Mouse (Mus musculus) kidney, postnatal 36 days (tissue): ENCODE results near the gene C1ql3.

ENCODE experiments used
- DNase-seq, 2 experiments: peaks; one replicate each; pipeline ENCODE4 v3.0.0; 2021 to 2022; ENCODE audit warnings: mixed read lengths in 2 of 2

C1ql3 gene

GRCm38 (mm10) chr2:13011472-13011871, at the start of gene C1ql3:
C1ql3 (minus strand) TSS chr2:13011806.
- peak in 1 of 2 experiments; percentile 6 for DNase-seq

DNA sequence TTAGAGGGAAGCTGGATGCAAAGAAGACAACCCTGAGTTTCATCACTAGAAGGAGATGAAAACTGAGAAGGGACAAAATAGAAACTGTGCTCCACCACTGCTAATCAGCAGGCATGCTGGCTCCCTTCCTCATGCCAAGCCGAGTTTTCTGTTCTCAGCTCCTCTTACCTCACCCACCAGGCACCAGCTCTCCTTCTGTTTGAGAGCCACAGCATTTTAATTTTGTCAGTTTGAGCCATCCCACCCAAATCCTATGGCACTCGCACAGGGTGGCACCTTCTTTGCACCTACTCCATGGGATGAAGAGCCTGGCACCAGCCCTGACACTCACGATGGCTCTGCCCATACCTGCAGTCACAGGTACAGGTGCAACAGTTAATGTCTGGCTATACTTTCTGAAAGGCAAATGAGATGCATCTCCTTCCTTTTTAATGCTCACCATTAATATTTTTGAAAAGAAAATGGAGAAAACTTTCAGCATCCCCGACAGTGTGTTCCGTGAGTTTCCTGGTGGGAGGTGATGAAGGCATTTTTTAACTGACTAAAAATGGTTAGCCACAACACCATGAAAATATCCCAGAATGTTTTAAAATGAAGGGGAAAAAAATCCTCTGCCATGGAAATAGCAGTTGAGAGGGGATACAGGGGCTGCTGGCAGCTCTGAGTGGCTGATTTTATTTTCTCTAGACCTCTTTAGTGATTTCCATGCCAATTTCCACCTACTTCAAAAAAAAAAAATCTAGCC, 49.0 kb upstream of the C1ql3 start:
- no peak for DNase-seq

DNA sequence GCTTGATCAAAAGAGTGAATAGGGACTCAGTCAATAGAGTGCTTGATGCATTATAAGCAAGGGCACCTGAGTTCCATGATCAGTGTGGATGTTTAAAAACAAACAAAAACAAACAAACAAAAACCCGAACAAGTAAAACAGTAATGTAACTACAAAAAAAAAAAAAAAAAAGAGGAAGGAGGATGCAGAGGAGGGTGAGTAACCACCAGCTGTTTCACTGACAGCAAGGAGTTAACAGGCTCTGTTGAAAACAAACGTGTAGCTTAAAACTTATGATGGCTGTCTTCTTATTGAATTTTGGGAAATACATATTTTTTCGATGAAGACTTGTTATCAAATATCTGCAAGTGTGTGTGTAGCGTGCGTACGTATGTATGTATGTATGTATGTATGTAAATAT, 37.0 kb upstream of the C1ql3 start:
- DNase-seq: no peak

DNA sequence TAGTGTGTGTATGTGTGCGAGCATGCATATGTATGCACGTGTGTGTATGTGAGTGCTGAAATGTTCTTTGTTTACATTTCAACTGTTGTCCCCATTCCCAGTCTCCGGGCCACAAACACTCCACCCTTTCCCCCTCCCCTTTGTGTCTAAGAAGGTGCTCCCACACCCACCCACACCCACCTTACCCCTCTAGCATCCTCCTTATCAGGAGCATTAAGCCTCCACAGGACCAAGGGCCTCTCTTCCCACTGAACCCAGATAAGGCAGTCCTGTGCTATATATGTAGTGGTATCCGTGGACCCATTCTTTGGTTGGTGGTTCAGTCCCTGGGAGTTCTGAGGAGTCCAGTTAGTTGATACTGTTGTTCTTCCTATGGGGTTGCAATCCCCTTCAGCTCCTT, 32.9 kb upstream of the C1ql3 start:
- DNase-seq: no peak

GRCm38 (mm10) chr2:13039785-13040184, 28.2 kb upstream of the C1ql3 start:
- no peak for DNase-seq

GRCm38 (mm10) chr2:13038772-13039171, 27.2 kb upstream of the C1ql3 start:
- no peak for DNase-seq

GRCm38 (mm10) chr2:13018861-13019260, 7.3 kb upstream of the C1ql3 start:
- no peak for DNase-seq

DNA sequence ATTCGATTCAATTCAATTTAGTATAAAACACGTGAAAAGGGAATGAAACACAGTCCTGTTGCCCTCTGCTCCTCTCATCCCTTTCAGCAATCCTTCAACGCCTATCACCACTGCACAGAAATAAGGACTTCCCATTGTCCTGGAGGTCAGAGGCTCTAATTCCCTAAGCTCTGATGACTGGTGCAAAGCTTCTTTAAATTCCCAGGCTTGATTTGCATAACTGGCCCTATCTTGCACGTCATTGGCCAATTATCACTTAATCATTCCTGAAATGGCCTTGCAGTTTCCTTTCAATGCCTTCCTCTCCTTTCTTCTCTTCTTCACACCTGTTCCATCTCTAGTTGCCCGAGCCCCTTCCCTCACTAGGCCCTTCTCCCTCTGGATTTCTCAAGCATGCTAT, 6.8 kb upstream of the C1ql3 start:
- no peak for DNase-seq

DNA sequence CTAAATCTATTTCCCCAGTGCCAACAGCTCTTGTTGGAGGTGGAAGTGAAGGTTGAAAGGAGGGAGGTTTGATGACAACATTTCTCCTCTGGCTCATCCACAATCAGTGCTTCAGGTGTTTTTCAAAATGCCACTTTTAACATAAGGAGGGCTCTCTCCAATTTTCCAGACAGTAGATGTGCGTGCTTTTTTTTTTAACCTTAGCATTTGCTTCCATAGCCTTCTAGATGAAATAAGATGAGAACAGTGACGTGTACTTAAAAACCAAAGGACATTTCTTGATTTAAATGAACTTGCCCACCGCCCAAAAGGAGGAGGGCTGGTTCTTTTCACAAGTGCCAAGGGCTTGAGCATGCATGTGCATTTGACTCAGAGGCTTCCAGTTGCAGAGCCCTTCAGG, 367 bp upstream of the C1ql3 start:
- DNase-seq: no peak

DNA sequence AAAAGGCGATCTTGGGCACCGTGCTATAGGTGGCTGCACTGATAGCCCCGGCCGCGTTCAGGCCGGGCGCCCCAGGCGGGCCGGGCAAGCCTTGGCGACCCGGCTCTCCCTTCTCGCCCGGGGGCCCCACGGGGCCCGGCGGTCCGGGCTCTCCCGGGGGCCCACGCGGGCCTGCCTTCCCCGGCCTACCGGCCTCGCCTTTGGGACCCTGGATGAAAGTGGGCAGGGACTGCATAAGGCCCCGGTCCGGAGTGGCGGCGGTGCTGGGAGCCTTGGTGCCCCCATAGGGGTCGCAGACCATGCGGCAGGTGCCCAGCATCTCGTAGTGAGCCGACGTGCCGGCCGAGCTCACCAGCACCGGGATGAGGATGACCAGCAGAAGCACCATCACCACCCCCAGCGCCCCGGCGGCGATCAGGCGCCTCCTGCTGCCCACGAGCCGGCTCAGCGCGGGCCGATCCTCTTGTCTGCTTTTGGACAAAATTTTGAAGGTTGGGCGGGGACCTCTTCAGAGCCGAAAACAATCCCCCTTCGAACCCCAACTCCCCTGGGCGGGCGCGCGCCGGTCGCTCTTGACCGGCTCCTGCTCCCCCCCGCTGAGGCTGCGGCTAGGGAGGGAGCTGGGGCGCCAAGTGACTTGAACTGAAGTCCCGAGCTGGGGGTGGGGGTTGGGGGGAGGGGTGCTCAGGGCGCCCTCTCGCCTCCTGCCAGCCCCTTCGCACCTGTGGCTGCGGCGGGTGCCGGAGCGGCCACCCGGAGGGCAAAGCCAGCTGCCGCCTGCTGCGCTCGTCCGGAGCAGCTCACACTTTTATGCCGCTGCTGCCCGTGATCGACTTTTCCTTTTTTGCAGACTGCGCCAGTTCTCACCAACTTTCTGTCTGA, 905 bp downstream of the C1ql3 start:
- DNase-seq: peak; percentile 33 to 62

DNA sequence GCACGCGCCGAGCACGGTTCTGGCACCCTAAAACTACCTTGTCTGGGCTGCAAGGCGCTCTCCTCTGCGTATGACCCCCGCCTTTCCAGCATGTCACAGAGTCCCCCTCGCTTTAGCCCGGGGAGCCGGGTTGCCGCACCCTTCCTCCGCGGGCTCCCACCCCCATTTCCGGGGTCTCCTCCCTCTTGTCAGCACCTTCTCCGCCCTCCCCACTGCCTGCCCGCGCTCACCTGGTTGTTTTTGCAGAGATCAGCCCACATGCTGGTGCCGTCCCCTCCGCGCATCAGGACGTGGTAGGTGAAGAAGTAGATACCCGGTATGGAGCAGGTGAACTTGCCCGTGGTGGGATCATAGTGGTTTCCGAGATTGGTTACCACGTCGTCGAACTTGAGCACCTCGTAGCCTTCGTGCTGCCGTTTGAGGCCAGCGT, 1.6 kb downstream of the C1ql3 start:
- DNase-seq: peak in 1 of 2 experiments; percentile 28

DNA sequence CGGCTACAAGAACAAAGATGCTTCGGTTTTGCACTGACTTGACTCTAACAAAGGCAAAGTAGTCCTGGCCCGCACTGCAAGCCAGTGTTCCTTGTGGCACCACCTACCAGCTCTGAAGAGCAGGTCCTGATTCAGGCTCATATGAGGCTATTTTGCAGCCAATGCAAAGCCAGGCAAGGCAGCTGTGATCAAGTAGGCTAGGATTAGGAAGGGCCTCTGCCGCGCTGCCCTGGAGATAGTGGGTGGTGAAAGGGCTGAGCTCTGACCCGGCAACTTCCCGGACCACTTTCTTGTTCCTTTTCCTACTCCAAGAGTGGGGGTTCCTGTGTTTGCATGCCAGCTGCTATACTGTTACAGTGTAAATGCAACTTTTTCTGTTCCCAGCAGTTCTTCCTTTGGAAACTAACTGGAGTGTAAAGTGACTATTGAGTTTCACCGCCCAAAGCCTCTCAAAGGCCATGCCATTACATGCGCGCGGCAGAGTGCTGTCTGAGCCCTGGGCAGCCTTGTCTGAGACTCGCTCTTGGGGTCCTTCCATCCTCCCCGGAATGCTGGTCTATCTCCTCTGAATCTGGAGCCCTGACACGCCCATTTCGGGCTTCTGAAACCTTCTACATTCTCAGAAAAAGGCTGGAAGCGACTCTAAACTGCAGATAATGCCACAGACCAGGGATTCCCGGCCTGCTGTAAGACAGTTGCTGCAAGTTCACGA, 2.2 kb downstream of the C1ql3 start:
- DNase-seq: peak in 1 of 2 experiments; percentile 13

GRCm38 (mm10) chr2:13008433-13008832, 3.2 kb downstream of the C1ql3 start:
- DNase-seq: no peak

- DNase-seq: no peak
Observed at GRCm38 (mm10) chr2:13000026-13000425, 11.6 kb downstream of the C1ql3 start.

DNA sequence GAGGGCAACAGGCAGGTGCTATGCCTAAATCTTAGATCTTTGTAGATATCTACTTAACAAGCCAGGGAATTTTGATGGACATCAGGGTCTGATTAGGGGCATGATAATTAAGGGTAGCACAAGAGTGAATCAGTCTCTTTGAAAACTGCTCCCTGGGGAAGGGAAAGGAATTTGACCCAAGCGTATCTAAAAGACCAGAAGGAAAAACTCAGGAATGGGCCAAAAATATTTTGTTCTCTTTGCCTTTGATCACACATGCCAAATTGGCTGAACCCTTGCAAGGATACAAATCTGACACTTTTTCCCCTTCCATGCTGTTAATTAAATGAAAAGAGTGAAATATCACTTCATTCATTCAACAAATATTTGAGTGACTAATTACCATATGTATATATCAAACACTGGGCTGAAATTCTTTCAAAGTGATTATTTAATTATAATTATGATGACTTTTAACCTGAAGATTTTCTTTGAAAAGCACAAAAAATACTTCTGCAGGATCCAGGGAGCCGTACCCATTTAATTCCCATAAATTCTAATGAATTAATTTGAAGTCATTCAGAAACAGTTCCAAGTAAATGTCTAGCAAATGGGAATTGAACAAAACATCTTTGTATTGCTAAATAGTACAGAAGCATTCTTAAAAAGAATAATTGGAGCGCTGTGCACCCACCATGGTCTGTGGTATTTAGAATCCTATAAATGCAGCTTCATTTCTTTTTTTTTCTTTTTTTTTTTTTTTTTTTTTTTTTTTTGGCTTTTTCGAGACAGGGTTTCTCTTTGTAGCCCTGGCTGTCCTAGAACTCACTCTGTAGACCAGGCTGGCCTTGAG, 26.5 kb downstream of the C1ql3 start:
- no peak for DNase-seq

DNA sequence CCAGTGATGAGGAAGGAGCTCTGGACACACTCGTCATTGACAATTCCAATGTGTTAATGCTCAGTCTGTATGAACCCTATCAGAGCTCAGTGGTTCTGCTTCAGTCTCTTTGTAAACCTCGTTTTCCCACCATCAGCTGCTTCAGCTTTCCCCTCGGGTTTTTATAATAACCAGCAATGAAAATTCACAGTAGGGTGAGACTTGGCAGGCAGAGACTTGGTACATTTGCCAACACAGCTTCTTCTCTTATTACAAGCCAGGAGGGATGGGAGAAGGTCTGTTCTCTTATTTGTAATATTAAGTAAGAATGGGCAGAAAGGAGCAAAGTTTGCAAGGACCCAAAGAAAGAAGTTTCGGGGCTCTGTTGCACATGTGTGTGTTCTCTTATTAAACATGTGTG, 32.8 kb downstream of the C1ql3 start:
- no peak for DNase-seq

DNA sequence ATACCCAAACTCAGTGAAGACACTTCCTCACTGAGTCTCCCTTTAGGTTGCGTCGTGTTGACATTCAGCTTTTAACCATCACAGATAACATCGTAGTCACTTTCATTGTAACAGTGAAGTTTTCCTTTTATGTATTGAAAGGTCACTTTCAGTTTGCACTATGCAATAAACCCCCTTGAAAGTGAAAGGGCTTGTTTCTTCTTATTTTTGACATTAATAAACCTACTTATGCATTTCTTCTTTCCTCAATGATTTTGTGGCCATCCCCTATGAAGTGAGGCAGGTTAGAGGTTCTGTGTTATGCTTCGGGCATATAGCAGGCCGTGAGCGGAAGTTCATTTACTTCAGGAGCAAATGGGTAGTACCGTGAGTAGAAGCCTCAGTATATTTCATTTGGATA, 34.2 kb downstream of the C1ql3 start:
- no peak for DNase-seq

- DNase-seq: no peak
Observed at GRCm38 (mm10) chr2:12973752-12974151, 37.9 kb downstream of the C1ql3 start.

- DNase-seq: no peak
Observed at GRCm38 (mm10) chr2:12970049-12970724, 41.4 kb downstream of the C1ql3 start.

DNA sequence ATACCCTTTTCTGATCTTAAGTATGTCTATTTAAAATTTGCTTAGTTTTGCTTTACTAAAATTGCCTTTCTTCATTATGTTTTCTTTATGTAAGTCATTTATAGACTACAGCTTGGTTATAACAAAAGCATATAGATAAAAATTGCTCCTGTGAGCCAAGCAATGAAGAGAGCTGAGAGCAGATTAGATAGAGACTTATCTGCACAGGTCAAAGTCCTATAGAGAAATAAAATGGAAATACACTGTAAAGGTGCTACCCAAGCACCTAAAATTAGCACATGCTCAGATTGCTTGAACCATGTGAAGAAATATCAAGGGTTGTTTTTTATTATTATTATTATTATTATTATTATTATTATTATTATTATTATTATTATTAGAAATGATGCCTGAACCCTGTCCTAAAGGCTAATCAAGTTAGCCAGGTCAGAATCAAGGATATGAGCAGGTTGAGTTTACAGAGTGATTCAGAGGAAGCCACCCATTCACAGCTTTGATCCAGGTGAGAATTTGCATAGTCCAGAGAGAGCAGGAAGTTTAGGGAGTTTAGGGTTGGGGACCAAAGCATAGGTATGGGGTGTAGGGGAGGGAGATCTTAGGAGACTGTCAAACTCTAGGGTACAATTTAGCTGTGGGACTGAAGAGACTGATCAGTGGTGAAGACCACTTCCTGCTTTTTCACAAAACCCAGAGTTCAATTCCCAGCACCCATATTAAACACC, 54.7 kb downstream of the C1ql3 start:
- no peak for DNase-seq
